Mouse (Mus musculus) forelimb bud, embryonic 11.5 days (tissue): ENCODE data around the gene Aurkb.
"Not testable (repeated sequence)": the region's sequence is repeated elsewhere in the genome, so short reads cannot be mapped to it uniquely, and the experiment has no call there.

Source experiments
- DNase-seq: peaks from one replicate; pipeline ENCODE4 v3.0.0-alpha.2; 2012; ENCODE audit warnings: low read depth, low spot score

Aurkb gene

GRCm38 (mm10) chr11:69045531-69046394, at the start of gene Aurkb:
Aurkb (plus strand) TSS chr11:69045647.
- peak; percentile 91 for DNase-seq

- no peak for DNase-seq
Measured at GRCm38 (mm10) chr11:68997080-68997479, 48.4 kb upstream of the Aurkb start.

GRCm38 (mm10) chr11:69002782-69003181, 42.7 kb upstream of the Aurkb start:
- not testable (repeated sequence) for DNase-seq

- DNase-seq: no peak
Measured at GRCm38 (mm10) chr11:69003592-69003991, 41.9 kb upstream of the Aurkb start.

- DNase-seq: no peak
Measured at GRCm38 (mm10) chr11:69005193-69005592, 40.3 kb upstream of the Aurkb start.

- DNase-seq: not testable (repeated sequence)
Measured at GRCm38 (mm10) chr11:69006575-69006974, 38.9 kb upstream of the Aurkb start.

- peak; percentile 92 for DNase-seq
Measured at GRCm38 (mm10) chr11:69008182-69009121, 37.0 kb upstream of the Aurkb start, which contains the start of gene Pfas. Pfas (minus strand) TSS chr11:69008460.

GRCm38 (mm10) chr11:69009508-69009907, 35.9 kb upstream of the Aurkb start:
- no peak for DNase-seq

GRCm38 (mm10) chr11:69010400-69011323, 34.8 kb upstream of the Aurkb start:
- no peak for DNase-seq

GRCm38 (mm10) chr11:69011445-69011844, 34.0 kb upstream of the Aurkb start:
- DNase-seq: not testable (repeated sequence)

- DNase-seq: peak; percentile 86
Measured at GRCm38 (mm10) chr11:69012071-69012601, 33.3 kb upstream of the Aurkb start.

GRCm38 (mm10) chr11:69015644-69016441, 29.6 kb upstream of the Aurkb start, which contains the start of gene Ctc1:
Ctc1 (plus strand) TSS chr11:69015911.
- DNase-seq: peak; percentile 96

- no peak for DNase-seq
Measured at GRCm38 (mm10) chr11:69016755-69017154, 28.7 kb upstream of the Aurkb start.

- no peak for DNase-seq
Measured at GRCm38 (mm10) chr11:69020691-69021090, 24.8 kb upstream of the Aurkb start.

- no peak for DNase-seq
Measured at GRCm38 (mm10) chr11:69026562-69026961, 18.9 kb upstream of the Aurkb start.

GRCm38 (mm10) chr11:69028805-69029204, 16.6 kb upstream of the Aurkb start:
- DNase-seq: no peak

- no peak for DNase-seq
Measured at GRCm38 (mm10) chr11:69033552-69033951, 11.9 kb upstream of the Aurkb start.

GRCm38 (mm10) chr11:69034585-69034984, 10.9 kb upstream of the Aurkb start:
- no peak for DNase-seq

GRCm38 (mm10) chr11:69035411-69035810, 10.0 kb upstream of the Aurkb start:
- DNase-seq: no peak

- DNase-seq: peak; percentile 83
Measured at GRCm38 (mm10) chr11:69035849-69036248, 9.6 kb upstream of the Aurkb start.
